Comparison of ENCODE assay signal across 9 mouse cellular contexts in the genomic region with DNA sequence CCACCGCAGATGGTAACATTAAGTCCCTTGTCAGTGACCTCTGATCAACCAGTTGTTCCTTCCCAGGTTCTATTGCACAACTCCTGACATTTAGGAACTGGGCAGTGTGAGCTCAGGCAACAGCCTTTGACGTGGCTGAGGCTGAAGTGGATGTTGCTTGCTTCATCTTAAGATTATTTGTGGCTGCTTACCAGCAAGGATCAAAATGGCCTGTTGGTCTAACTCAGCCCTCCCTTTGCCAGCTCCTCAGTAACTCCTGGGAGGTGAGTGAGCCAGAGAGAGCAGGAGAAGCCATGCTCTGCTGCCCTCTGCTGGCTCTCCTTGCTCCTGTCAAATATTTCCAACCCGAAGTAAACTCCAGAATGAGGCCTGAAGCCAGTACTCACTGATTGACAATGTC.
DNase-seq lines count a peak whose midpoint lies in the region; ATAC-seq and TF ChIP-seq lines count a peak whose summit lies in the region.
"Had no signal": no experiment of that assay in that cellular context is flagged by ENCODE, and none has a peak within 500 bp of the region (broad histone marks: within the 10 kb centered on the region; RNA-seq: fewer than 3 reads in every experiment).

No protein-coding gene starts in this region.

- H3K9me3 ChIP-seq in forebrain, embryonic 10.5 days = peaks cover 3% of the 10 kb centered on the region; the same call in 1 of the 2 replicates
- H3K9me3 ChIP-seq in lung, postnatal 0 days (ENCODE audit: low read length) = no peaks in the 10 kb centered on the region
- H3K9me3 ChIP-seq: hindbrain, embryonic 15.5 days had no signal

- 0 out of 2 replicates have a peak overlapping the region, but pooled peaks have one; percentile 17 for H3K27ac ChIP-seq in brown adipose tissue, adult 24 weeks (replicated peaks; ENCODE audit: low read depth, low read length)
- H3K27ac ChIP-seq in forebrain, embryonic 10.5 days = no peak overlapping the region
- H3K27ac ChIP-seq in layer of hippocampus, adult 2 months = no peak overlapping the region
- no peak overlapping the region for H3K27ac ChIP-seq in lung, postnatal 0 days (ENCODE audit: low read length)
- H3K27ac ChIP-seq: hindbrain, embryonic 15.5 days had no signal

- no peak overlapping the region for H3K4me2 ChIP-seq in lung, postnatal 0 days (replicated peaks; ENCODE audit: low read depth, low read length)
- H3K4me2 ChIP-seq: hindbrain, embryonic 15.5 days had no signal

- no peaks in the 10 kb centered on the region for H3K36me3 ChIP-seq in forebrain, embryonic 10.5 days (replicated peaks)
- no peaks in the 10 kb centered on the region for H3K36me3 ChIP-seq in lung, postnatal 0 days (ENCODE audit: insufficient read depth, low read length)
- H3K36me3 ChIP-seq: hindbrain, embryonic 15.5 days had no signal

- H3K4me1 ChIP-seq in brown adipose tissue, adult 24 weeks (ENCODE audit: control insufficient read depth, insufficient read depth, insufficient read length, low read length) = 0 out of 2 replicates have a peak, but pooled peaks cover 4% of the 10 kb centered on the region
- no peaks in the 10 kb centered on the region for H3K4me1 ChIP-seq in forebrain, embryonic 10.5 days
- no peaks in the 10 kb centered on the region for H3K4me1 ChIP-seq in lung, postnatal 0 days (ENCODE audit: insufficient read depth, low read depth, low read length)
- H3K4me1 ChIP-seq: hindbrain, embryonic 15.5 days had no signal

- peak; percentile 93 for TF ChIP-seq CTCF in layer of hippocampus, adult 2 months (conservative IDR thresholded peaks at IDR 0.05)
- TF ChIP-seq CTCF in lung, postnatal 0 days (IDR thresholded peaks at IDR 0.05) = peak; percentile 93

- WGBS in forebrain, embryonic 10.5 days = 38% methylated on average over 3 of the region's 3 CpGs
- 20% methylated on average over 3 of the region's 3 CpGs for WGBS in lung, postnatal 0 days

- DNase-seq in ES-CJ7 (ENCODE audit: low read depth, low spot score) = peak; percentile 63
- DNase-seq in forebrain, embryonic 10.5 days (ENCODE audit: extremely low spot score, low spot score) = peak; percentile 47
- peak; percentile 75 to 84 for DNase-seq in heart, postnatal 14 days
- peak; percentile 40 to 55 for DNase-seq in layer of hippocampus, adult 2 months (ENCODE audit: low spot score in 2 of 2)
- DNase-seq in lung, postnatal 0 days (ENCODE audit: low spot score) = peak; percentile 94
- DNase-seq in retina, adult 2 months (ENCODE audit: low read depth, low spot score) = peak; percentile 34
- peak; percentile 72 to 75 for DNase-seq in thymus, postnatal 36 days

- H3K9ac ChIP-seq in lung, postnatal 0 days (replicated peaks; ENCODE audit: low read depth) = no peak overlapping the region
- H3K9ac ChIP-seq: hindbrain, embryonic 15.5 days had no signal

- no peak overlapping the region for H3K4me3 ChIP-seq in brown adipose tissue, adult 24 weeks (ENCODE audit: insufficient read depth, low read depth, low read length)
- H3K4me3 ChIP-seq in forebrain, embryonic 10.5 days = no peak overlapping the region
- H3K4me3 ChIP-seq in layer of hippocampus, adult 2 months = no peak overlapping the region
- H3K4me3 ChIP-seq in lung, postnatal 0 days (ENCODE audit: low read depth, low read length) = no peak overlapping the region
- H3K4me3 ChIP-seq: hindbrain, embryonic 15.5 days had no signal

- H3K27me3 ChIP-seq in forebrain, embryonic 10.5 days (ENCODE audit: poor library complexity, severe bottlenecking) = no peaks in the 10 kb centered on the region
- H3K27me3 ChIP-seq in lung, postnatal 0 days (replicated peaks; ENCODE audit: insufficient read depth, low read length) = no peaks in the 10 kb centered on the region
- H3K27me3 ChIP-seq: hindbrain, embryonic 15.5 days had no signal

- peak; percentile 91 for ATAC-seq in lung, postnatal 0 days

- intact Hi-C loops in heart, postnatal 14 days (cut with DNase I) = loop anchor here (2.0 kb wide), 1 partner anchor 221 kb away; no protein-coding TSS in a partner anchor

- peak; percentile 89 for TF ChIP-seq EP300 in lung, postnatal 0 days (IDR thresholded peaks at IDR 0.05)

Comparison
In these comparisons a context has a peak if more than half of its experiments do, and no peak if none do; other contexts are left out.
1. DNase-seq: peak in every context shown above with its lines; median percentile 94 in lung, postnatal 0 days; 80 in heart, postnatal 14 days; 74 in thymus, postnatal 36 days; 63 in ES-CJ7; 48 in layer of hippocampus, adult 2 months; 47 in forebrain, embryonic 10.5 days; 34 in retina, adult 2 months.